Mouse (Mus musculus) neural tube, postnatal 0 days (tissue): ENCODE measurements around the gene Tmem179b. TPM values are rescaled to one million over a fixed set of nuclear protein-coding genes. Genes with fewer than 3 reads are reported as not detected.

ENCODE experiments used
- polyA plus RNA-seq: library from polyadenylated mRNA; unstranded; fragments of >200 nt; fragmentation: Nextera tagmentation; extraction: Ambion mirVana; gene quantifications from 2 replicates; pipeline ENCODE4 v1.2.1, GENCODE M21; 2015

Tmem179b gene
- polyA plus RNA-seq, result 31.8 and 35.1 TPM in 2 replicates

GRCm38 (mm10) chr19:8774086-8774835, at the start of gene Tmem179b:
Gene Tmem179b (minus strand): TSS chr19:8774467.

DNA sequence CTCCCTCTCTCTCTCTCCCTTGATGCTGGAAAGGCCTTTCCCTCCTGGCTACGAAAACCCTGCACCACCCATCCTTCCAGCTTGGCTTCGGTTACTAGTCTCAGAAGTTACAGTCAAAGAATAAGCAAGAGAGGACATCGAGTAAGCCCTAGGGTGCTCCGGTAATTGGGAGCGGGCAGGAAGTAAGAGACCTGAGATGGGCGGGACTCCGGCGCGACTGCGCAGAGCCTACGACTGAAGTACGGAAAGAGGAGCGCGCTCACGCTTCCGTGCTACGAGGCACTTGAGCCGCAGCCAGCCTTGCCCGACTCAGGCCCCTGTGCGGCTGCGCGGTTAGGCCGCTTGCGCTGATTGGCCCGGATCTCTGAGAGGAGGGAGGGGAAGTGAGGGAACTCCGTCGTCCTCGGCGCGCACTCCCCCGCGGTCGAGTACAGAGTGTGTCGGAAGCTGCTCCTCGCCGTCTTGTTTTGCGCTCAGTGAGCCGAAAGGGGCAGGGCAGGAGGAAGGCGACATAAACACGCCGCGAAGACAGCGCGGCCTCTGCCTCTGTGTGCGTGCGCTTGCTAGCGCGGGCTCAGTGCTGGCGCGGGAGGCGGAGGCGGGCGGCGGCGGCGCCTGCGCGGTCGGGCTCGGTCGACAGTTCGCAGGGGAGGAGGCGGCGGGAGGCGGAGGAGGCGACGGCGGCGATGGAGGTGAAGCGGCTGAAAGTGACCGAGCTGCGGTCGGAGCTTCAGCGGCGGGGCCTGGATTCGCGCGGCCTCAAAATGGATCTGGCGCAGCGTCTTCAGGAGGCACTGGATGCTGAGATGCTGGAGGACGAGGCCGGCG, 45.5 kb upstream of the Tmem179b start, which contains the start of gene Hnrnpul2:
Gene Hnrnpul2 (plus strand): TSS at position 415 of the 828 bp plus-strand sequence.

DNA sequence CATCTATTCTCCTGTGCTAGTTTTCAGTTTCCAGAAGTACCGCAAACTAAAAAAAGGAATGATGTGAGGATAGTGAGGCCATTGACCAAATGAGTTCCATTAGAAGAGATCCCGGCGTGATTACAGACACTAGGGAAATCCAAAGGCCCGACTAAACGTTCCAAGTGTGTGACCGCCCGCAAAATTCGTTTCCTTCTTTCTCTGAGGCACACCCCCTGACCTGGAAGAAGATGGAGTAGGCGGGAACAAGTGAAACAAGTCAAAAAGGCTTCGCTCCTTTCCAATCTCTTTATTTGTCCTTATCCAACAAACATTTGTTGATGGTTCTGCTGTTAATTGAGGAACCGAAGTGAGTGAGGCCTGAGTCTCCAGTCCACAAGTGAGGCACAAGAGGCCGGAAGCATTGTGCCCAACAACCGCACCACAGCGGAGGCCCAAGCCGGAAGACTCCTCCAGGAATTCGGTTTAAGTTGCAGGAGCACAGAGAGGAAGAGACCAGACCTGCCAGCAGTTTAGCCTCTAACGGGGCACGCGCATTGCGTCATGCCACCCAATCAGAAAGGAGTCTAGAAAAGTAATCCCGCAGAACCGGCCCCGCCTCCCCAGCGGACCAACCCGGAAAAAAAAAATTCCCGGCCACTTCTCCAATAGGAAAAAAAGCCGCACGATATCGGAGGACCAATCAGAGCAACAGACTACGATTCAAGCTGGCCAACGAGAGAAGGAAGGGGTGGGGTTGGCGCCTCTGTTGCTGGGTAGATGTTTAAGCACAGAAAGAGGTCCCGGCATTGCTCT, 44.7 kb upstream of the Tmem179b start, which contains the start of gene Ttc9c:
Gene Ttc9c (minus strand): TSS at position 533 of the 795 bp plus-strand sequence.

GRCm38 (mm10) chr19:8802130-8802821, 28.0 kb upstream of the Tmem179b start, which contains the start of gene Zbtb3:
Gene Zbtb3 (plus strand): TSS chr19:8802555.

DNA sequence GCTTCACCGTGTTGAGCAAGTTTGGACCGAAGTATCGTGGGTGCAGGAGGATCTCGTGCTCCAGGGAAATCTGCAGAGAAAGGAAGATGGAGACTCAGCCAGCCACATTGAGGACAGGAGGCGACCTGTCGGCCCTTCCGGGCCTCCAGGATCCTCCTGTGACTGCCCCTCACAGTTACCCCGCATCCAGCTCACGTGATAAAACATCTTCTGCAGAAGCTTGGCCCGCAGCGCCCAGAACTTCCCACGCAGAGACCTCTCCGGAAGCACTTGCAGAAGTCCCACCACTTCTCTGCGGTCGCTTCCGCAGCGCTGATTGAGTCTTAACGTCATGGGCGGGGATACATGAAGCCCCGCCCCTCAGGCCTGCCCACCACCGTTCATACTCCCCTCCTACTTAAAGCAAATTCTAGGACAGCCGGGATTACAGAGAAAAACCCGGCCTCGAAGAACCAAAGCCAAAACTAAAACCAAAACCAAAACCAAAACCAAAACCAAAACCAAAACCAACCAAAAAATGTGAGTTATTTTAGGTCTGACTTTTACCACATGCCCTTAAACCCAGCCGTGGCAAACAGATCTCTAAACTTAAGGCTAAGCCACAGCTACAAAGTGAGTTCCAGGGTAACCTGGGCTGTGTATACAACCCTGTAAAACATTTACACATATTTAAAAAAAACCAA, 24.1 kb upstream of the Tmem179b start, which contains the start of gene Polr2g:
Gene Polr2g (minus strand): TSS at position 314 of the 683 bp plus-strand sequence.

GRCm38 (mm10) chr19:8786008-8786781, 11.9 kb upstream of the Tmem179b start, which contains the start of gene Taf6l:
Gene Taf6l (minus strand): TSS chr19:8786417.

GRCm38 (mm10) chr19:8770567-8771270, 3.5 kb downstream of the Tmem179b start, which contains the start of gene Tmem223:
Gene Tmem223 (plus strand): TSS chr19:8770996.

GRCm38 (mm10) chr19:8756635-8757387, 17.5 kb downstream of the Tmem179b start, which contains the start of gene Nxf1:
Gene Nxf1 (plus strand): TSS chr19:8757073.

DNA sequence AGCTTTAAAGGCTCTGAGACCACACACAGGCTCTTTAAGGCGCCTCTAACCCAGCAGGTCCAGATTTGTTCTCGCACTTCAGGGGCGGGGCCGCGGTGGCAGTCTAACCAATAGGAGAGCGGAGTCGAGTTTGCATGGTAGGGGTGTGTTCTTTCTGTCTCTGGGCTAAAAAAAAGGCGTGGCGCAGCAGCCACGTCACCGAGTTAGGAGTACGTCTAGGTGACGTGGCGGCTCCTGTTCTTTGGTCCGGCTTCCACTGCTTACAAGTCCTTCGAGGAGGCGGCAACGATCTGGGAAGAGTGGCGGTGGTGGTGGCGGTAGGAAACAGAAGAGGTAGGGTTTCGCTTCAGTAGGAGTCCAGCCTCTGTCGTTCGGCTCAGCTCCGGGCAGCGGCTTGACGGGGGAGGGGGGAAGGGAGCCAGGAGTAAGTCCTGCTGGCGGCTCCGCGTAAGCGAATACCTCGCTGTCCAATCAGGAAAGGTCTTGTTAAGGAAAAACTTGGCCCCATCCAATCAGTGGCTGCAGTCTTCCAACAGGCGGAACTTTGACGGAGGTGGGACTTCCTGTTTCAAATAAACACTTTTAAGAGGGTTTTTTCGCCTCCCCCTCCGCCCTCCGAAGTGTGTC, 32.9 kb downstream of the Tmem179b start, which contains the start of gene Stx5a:
Gene Stx5a (plus strand): TSS at position 171 of the 627 bp plus-strand sequence.

DNA sequence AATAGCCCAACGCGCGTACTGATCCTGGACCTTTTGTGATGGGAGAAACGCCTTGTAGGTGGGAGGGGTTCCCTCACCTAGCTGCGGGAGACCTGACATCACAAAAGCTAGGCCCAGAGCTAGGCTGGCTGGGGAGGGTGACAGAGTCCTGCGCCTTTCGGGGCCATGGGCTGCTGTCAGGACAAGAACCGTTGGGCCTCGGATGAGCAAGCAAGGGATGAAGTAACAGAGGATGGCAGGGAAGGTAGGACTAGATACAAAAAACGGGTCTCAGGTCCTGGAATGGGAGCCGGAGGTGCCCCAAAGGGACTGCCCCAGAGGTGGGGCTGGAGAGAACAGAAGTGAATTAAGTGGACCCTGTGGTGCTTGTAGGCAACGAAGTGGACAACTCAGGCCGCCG, 33.7 kb downstream of the Tmem179b start, which contains the start of gene 1700092M07Rik:
Gene 1700092M07Rik (plus strand): TSS at position 116 of the 400 bp plus-strand sequence.

GRCm38 (mm10) chr19:8735389-8736159, 38.7 kb downstream of the Tmem179b start, which contains the start of gene Wdr74:
Gene Wdr74 (plus strand): TSS chr19:8735827.

GRCm38 (mm10) chr19:8722907-8723573, 51.2 kb downstream of the Tmem179b start, which contains the start of gene Slc3a2:
Gene Slc3a2 (minus strand): TSS chr19:8723369.

